Mouse (Mus musculus) cerebellum, adult 2 months (tissue): ENCODE results near the gene Tnni3k.

ENCODE experiments used
- CTCF ChIP-seq: fragments of 200-500 bp; IDR thresholded peaks from 2 replicates; pipeline ENCODE4 v1.5.1; 2011; ENCODE audit warnings: low read depth, mild to moderate bottlenecking, control low read depth, low read length, moderate library complexity, borderline replicate concordance; ENCODE audit not compliant: insufficient read depth
- POLR2A ChIP-seq: fragments of 200-500 bp; IDR thresholded peaks from 2 replicates; pipeline ENCODE4 v1.6.1; 2011; ENCODE audit warnings: low read length, control low read depth, borderline replicate concordance; ENCODE audit not compliant: insufficient read depth

GRCm38 (mm10) chr3:155034323-155034722 is 20.9 kb downstream of the Tnni3k start:
- TF ChIP-seq POLR2A (no peak), CTCF (no peak)
